Mouse (Mus musculus): ENCODE data around the gene Scn5a. TPM values are rescaled to one million over a fixed set of nuclear protein-coding genes. Genes with fewer than 3 reads are reported as not detected.

Gene Scn5a
- polyA plus RNA-seq, 1 experiment, result 0.41 TPM

DNA sequence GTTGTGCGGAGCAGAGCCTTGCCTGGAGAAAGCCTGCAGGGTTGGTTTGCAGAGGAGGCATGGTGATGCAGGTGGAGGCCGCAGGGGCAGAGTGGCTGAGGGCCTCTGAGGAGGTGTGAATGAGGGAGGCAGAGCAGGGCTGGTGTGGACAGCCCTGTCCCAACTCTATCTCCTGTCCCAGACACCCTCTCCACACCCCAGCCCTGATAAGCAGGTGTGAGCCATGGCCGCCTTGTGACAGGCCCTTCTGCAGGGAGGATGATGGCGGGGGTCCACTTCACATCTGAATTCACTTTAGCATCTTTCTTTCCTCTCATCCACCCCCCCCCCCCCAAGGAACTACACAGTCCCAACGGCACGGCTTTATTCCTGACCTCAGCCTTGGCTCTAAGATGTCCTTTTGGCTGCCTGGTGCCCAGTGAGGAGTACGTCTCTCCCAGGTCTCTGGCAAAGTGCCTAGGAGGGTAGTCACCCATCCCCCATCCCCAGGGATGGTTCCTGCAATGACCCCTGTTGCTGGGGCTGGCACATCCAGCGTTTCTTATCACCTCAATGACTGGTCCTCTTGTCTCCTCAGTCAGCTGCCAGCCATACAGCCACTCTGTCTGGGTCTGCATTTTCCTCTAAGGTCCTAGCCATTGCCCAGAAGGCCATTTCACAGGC, 109.0 kb downstream of the Scn5a start:
- Histone ChIP-seq H3K27ac (ENCODE audit: insufficient read depth, low read depth, low read length) (no peak overlapping the region), H3K36me3 (ENCODE audit: control insufficient read depth, insufficient read depth, low read length) (peaks cover 14% of the 10 kb centered on the region), H3K4me3 (ENCODE audit: low read depth, low read length) (no peak overlapping the region), H3K27me3 (ENCODE audit: control insufficient read depth, insufficient read depth, low read length) (no peaks in the 10 kb centered on the region), H3K4me1 (ENCODE audit: control insufficient read depth, insufficient read depth, insufficient read length, low read length) (no peaks in the 10 kb centered on the region)
- WGBS, result 79% methylated on average over 8 of the region's 8 CpGs
- no peak for TF ChIP-seq POLR2A (IDR thresholded peaks at IDR 0.05; ENCODE audit: low read depth, low read length)
- no peak for TF ChIP-seq CTCF (IDR thresholded peaks at IDR 0.05; ENCODE audit: extremely low read depth, insufficient read length, insufficient replicate concordance, low read depth, low read length)

DNA sequence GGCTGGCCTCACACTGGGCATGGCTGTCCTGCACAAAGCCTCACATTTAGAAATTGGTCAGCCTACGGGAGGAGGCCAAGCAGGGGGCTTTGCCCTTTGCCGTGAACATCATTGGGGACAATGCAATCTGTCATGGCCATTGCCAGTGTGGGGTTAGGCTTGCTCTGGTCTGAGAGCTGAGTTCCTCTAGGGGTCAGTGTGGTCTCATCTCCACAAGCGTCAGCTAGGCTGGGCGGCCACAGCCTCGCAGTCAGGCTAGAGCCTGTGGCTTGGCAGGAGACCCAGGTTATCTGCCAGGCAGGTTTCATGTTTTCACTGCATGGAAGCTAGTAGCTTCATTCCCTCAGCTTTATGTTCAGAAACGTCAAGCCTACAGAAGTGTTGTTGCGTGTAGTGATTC, 113.2 kb downstream of the Scn5a start:
- H3K36me3 ChIP-seq (ENCODE audit: control insufficient read depth, insufficient read depth, low read length), result peaks cover 35% of the 10 kb centered on the region
- no peak overlapping the region for H3K4me3 ChIP-seq (ENCODE audit: low read depth, low read length)
- H3K4me1 ChIP-seq (ENCODE audit: control insufficient read depth, insufficient read depth, insufficient read length, low read length), result no peaks in the 10 kb centered on the region
- H3K27ac ChIP-seq (ENCODE audit: insufficient read depth, low read depth, low read length), result no peak overlapping the region
- H3K27me3 ChIP-seq (ENCODE audit: control insufficient read depth, insufficient read depth, low read length), result no peaks in the 10 kb centered on the region
- WGBS, result 78% methylated on average over 7 of the region's 7 CpGs
- TF ChIP-seq POLR2A (IDR thresholded peaks at IDR 0.05; ENCODE audit: low read depth, low read length), result no peak
- no peak for TF ChIP-seq CTCF (IDR thresholded peaks at IDR 0.05; ENCODE audit: extremely low read depth, insufficient read length, insufficient replicate concordance, low read depth, low read length)

DNA sequence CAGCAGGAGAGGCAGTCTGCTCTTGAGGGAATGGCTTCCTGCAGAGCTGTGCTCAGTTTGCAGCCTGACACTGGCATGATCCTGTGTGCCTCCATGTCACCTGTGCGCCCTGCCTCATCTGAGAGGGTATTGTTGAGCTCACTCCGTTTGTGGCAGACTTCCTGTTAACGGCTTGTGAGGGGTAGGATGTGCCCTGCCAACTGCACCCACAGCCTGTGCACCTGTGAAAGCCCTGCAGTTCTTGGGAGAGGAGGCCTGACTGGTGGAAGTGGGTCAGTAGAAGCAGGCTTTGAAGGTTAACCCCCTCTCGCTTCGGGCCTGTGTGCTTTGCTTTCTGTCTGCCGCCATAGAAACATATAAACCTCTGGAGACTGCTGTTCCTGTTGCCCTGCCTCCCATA, 113.8 kb downstream of the Scn5a start:
- no peak overlapping the region for H3K27ac ChIP-seq (ENCODE audit: insufficient read depth, low read depth, low read length)
- TF ChIP-seq POLR2A (IDR thresholded peaks at IDR 0.05; ENCODE audit: low read depth, low read length), result no peak
- TF ChIP-seq CTCF (IDR thresholded peaks at IDR 0.05; ENCODE audit: extremely low read depth, insufficient read length, insufficient replicate concordance, low read depth, low read length), result no peak
- H3K4me3 ChIP-seq (ENCODE audit: low read depth, low read length), result no peak overlapping the region
- H3K4me1 ChIP-seq (ENCODE audit: control insufficient read depth, insufficient read depth, insufficient read length, low read length), result no peaks in the 10 kb centered on the region
- H3K27me3 ChIP-seq (ENCODE audit: control insufficient read depth, insufficient read depth, low read length), result no peaks in the 10 kb centered on the region
- WGBS, result 86% methylated on average over 6 of the region's 6 CpGs
- H3K36me3 ChIP-seq (ENCODE audit: control insufficient read depth, insufficient read depth, low read length), result peaks cover 35% of the 10 kb centered on the region

DNA sequence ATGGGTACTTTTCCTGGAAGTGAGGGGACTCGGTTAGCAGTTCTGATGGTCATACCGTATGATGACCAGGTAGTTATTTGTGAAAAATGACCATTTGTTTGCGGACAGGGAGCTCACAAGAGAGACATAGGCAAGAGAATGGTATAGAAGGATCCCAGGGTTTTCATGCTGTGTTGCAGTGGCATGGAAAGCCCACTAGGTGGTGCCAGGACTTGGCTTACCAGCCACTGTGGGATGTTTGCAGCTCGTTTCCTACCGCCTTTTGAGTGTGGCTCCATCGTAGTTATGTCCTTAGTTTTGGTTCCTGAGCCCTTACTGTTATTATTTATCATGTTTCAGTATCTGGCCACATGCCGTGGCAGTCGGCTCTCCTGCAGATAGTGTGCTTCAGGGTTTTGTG, 118.4 kb downstream of the Scn5a start:
- Histone ChIP-seq H3K27ac (ENCODE audit: insufficient read depth, low read depth, low read length) (no peak overlapping the region), H3K4me1 (ENCODE audit: control insufficient read depth, insufficient read depth, insufficient read length, low read length) (no peaks in the 10 kb centered on the region), H3K36me3 (ENCODE audit: control insufficient read depth, insufficient read depth, low read length) (peaks cover 25% of the 10 kb centered on the region), H3K4me3 (ENCODE audit: low read depth, low read length) (no peak overlapping the region), H3K27me3 (ENCODE audit: control insufficient read depth, insufficient read depth, low read length) (no peaks in the 10 kb centered on the region)
- 46% methylated on average over 8 of the region's 8 CpGs for WGBS
- no peak for TF ChIP-seq POLR2A (IDR thresholded peaks at IDR 0.05; ENCODE audit: low read depth, low read length)
- peak; percentile 82; the same call in 1 of the 2 replicates for TF ChIP-seq CTCF (IDR thresholded peaks at IDR 0.05; ENCODE audit: extremely low read depth, insufficient read length, insufficient replicate concordance, low read depth, low read length)

DNA sequence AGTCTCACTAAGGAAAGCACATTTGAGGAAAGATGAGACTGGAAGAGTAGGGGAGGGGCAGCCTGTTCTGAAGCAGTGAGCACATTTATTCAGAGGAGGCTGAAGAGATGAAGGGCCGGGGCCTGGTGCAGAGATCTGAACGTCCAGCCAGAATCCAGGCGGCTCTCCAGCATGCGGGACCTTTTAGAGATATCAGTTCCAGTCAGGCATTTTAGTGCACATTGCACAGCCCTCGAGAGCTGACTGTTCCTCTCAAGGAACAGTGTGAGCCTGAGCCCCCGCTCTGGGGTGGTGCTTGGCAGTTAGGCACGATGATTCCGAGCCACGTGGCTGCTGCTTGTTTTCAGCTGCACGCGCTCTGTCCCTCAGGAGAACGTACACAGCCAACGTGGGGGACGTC, 121.7 kb downstream of the Scn5a start:
- 87% methylated on average over 14 of the region's 14 CpGs for WGBS
- H3K27me3 ChIP-seq (ENCODE audit: control insufficient read depth, insufficient read depth, low read length), result no peaks in the 10 kb centered on the region
- no peak overlapping the region for H3K27ac ChIP-seq (ENCODE audit: insufficient read depth, low read depth, low read length)
- peaks cover 5% of the 10 kb centered on the region for H3K36me3 ChIP-seq (ENCODE audit: control insufficient read depth, insufficient read depth, low read length)
- H3K4me1 ChIP-seq (ENCODE audit: control insufficient read depth, insufficient read depth, insufficient read length, low read length), result no peaks in the 10 kb centered on the region
- no peak for TF ChIP-seq CTCF (IDR thresholded peaks at IDR 0.05; ENCODE audit: extremely low read depth, insufficient read length, insufficient replicate concordance, low read depth, low read length)
- no peak for TF ChIP-seq POLR2A (IDR thresholded peaks at IDR 0.05; ENCODE audit: low read depth, low read length)
- H3K4me3 ChIP-seq (ENCODE audit: low read depth, low read length), result no peak overlapping the region

DNA sequence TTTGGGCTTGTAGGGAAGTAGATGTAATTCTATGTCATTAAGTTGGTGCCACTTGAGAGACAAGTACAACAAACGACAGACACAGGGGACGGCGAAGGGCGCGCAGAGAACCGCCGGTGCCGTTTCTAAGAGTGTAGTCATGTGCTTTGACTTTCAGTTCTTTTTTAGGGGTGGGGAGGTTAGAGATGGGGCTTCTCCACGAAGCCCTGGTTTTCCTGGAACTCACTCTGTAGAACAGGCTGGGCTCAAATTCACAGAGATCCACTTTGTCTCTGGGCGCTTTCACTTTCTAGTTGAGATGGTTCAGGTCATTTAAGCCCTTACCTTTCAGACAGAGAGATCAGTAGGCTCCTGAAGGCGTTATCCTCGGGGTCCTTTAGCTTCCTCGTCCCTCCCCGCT, 122.8 kb downstream of the Scn5a start:
- no peak for TF ChIP-seq POLR2A (IDR thresholded peaks at IDR 0.05; ENCODE audit: low read depth, low read length)
- TF ChIP-seq CTCF (IDR thresholded peaks at IDR 0.05; ENCODE audit: extremely low read depth, insufficient read length, insufficient replicate concordance, low read depth, low read length), result no peak
- H3K27me3 ChIP-seq (ENCODE audit: control insufficient read depth, insufficient read depth, low read length), result no peaks in the 10 kb centered on the region
- no peak overlapping the region for H3K4me3 ChIP-seq (ENCODE audit: low read depth, low read length)
- H3K36me3 ChIP-seq (ENCODE audit: control insufficient read depth, insufficient read depth, low read length), result peaks cover 8% of the 10 kb centered on the region
- H3K4me1 ChIP-seq (ENCODE audit: control insufficient read depth, insufficient read depth, insufficient read length, low read length), result no peaks in the 10 kb centered on the region
- WGBS, result 80% methylated on average over 14 of the region's 14 CpGs
- H3K27ac ChIP-seq (ENCODE audit: insufficient read depth, low read depth, low read length), result no peak overlapping the region

DNA sequence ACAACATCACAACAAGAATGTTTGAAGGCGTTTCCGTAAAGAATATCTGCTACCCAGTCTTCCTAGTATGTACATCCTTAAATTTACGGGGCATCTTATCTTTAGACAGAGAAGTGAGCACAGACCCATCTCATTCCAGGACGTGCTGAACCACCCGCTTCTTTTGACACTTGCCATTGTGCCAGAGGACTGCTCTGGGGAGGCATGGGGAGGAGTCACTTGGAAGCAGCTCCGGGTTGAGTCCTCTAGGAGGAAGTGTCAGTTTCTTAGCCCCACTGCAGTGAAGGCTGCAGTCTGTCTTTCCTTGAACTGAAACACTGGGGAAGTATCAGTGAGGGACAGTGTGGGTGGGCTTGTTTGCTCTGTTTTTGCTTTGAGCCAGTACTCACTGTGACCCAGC, 133.1 kb downstream of the Scn5a start:
- TF ChIP-seq CTCF (IDR thresholded peaks at IDR 0.05; ENCODE audit: extremely low read depth, insufficient read length, insufficient replicate concordance, low read depth, low read length), result no peak
- no peak for TF ChIP-seq POLR2A (IDR thresholded peaks at IDR 0.05; ENCODE audit: low read depth, low read length)
- Histone ChIP-seq H3K36me3 (ENCODE audit: control insufficient read depth, insufficient read depth, low read length) (peaks cover 15% of the 10 kb centered on the region), H3K27ac (ENCODE audit: insufficient read depth, low read depth, low read length) (no peak overlapping the region), H3K4me1 (ENCODE audit: control insufficient read depth, insufficient read depth, insufficient read length, low read length) (peaks cover 5% of the 10 kb centered on the region; the same call in 1 of the 2 replicates), H3K4me3 (ENCODE audit: low read depth, low read length) (peak overlapping the region; percentile 18), H3K27me3 (ENCODE audit: control insufficient read depth, insufficient read depth, low read length) (no peaks in the 10 kb centered on the region)
- 5% methylated on average over 6 of the region's 6 CpGs for WGBS
